Mouse (Mus musculus) small intestine, adult 2 months (tissue): ENCODE results near the gene Gm21188.
"Not testable (repeated sequence)": the region's sequence is repeated elsewhere in the genome, so short reads cannot be mapped to it uniquely, and the experiment has no call there.

ENCODE experiments used
- CTCF ChIP-seq: fragments of 200-500 bp; IDR thresholded peaks from 2 replicates; pipeline ENCODE4 v1.5.1; 2012; ENCODE audit warnings: low read depth, mild to moderate bottlenecking, control low read depth, inconsistent platforms, low read length, moderate library complexity, mixed read lengths; ENCODE audit not compliant: insufficient replicate concordance, insufficient read length; ENCODE audit errors: extremely low read depth
- POLR2A ChIP-seq: fragments of 200-500 bp; IDR thresholded peaks from 2 replicates; pipeline ENCODE4 v1.6.1; 2012; ENCODE audit warnings: low read depth, mild to moderate bottlenecking, control low read depth, inconsistent platforms, low read length, moderate library complexity

DNA sequence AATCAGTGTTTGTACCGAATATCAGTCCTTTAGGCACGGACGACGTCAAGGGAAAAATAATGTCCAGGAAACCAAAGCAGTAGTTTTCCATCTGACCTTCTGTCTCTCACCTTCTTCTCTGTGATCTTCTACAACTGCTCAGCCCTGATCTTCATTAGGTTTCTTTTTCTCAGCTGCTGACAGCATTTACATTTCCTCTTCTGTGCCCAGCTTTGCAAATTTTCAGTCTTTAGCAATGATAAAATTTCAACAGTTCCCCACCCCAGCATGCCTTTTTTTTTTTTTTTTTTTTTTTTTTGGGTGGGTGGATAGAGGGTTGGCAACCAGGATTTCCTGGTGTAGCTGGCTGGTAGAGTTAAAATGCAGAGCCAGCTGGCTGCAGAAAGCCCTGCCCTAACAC is 52.8 kb downstream of the Gm21188 start:
- not testable (repeated sequence) for TF ChIP-seq CTCF, POLR2A
